Mouse (Mus musculus) neural tube, embryonic 14.5 days (tissue): Measurements from ENCODE around the gene Itfg2. TPM values are rescaled to one million over a fixed set of nuclear protein-coding genes. Genes with fewer than 3 reads are reported as not detected.
"Not testable (repeated sequence)": the region's sequence is repeated elsewhere in the genome, so short reads cannot be mapped to it uniquely, and the experiment has no call there.

ENCODE experiments used
- ATAC-seq: fragments of 200-750 bp; cut with Nextera tagmentation; 2 replicates; pipeline ENCODE4 v1.8.0; 2017; ENCODE audit warnings: low read depth, mild to moderate bottlenecking, moderate TSS enrichment, moderate library complexity
- H3K27ac ChIP-seq: fragments of 300-500 bp; sonication (generic); 2 replicates; pipeline ENCODE4 v1.5.1; 2014; ENCODE audit warnings: low read depth, mild to moderate bottlenecking, control low read depth, low read length, moderate library complexity, mixed read lengths
- H3K27me3 ChIP-seq: fragments of 300-500 bp; sonication (generic); 2 replicates; pipeline ENCODE4 v1.6.1; 2014; ENCODE audit warnings: low read length; ENCODE audit not compliant: control insufficient read depth, insufficient read depth
- H3K36me3 ChIP-seq: fragments of 300-500 bp; sonication (generic); 2 replicates; pipeline ENCODE4 v1.6.1; 2014; ENCODE audit warnings: low read length, mixed read lengths; ENCODE audit not compliant: control insufficient read depth, insufficient read depth
- H3K4me1 ChIP-seq: fragments of 300-500 bp; sonication (generic); 2 replicates; pipeline ENCODE4 v1.6.1; 2014; ENCODE audit warnings: low read length; ENCODE audit not compliant: control insufficient read depth, insufficient read depth
- H3K4me2 ChIP-seq: fragments of 300-500 bp; sonication (generic); 2 replicates; pipeline ENCODE4 v1.6.1; 2014; ENCODE audit warnings: mild to moderate bottlenecking, low read depth, low read length, control low read depth
- H3K4me3 ChIP-seq: fragments of 300-500 bp; sonication (generic); 2 replicates; pipeline ENCODE4 v1.5.1; 2014; ENCODE audit warnings: low read depth, low read length, control low read depth, mixed read lengths
- H3K9ac ChIP-seq: fragments of 300-500 bp; sonication (generic); replicated peaks from 2 replicates; pipeline ENCODE4 v1.6.1; 2014; ENCODE audit warnings: low read depth, mild to moderate bottlenecking, control low read depth, low read length, mixed read lengths
- H3K9me3 ChIP-seq: fragments of 300-500 bp; sonication (generic); 2 replicates; pipeline ENCODE4 v1.6.1; 2016; ENCODE audit warnings: low read length; ENCODE audit not compliant: control insufficient read depth
- WGBS: fragments of 180-500 bp; shearing (Covaris S2); extraction: QIAGEN DNeasy Blood & Tissue Kit; methylation state at CpG from one replicate; pipeline ENCODE4 v1.1.7; 2014; 5-methylcytosine and 5-hydroxymethylcytosine counted together
- polyA plus RNA-seq: library from polyadenylated mRNA; unstranded; fragments of >200 nt; fragmentation: Nextera tagmentation; extraction: Ambion mirVana; gene quantifications from 2 replicates; pipeline ENCODE4 v1.2.1, GENCODE M21; 2014

Itfg2 gene
- polyA plus RNA-seq, 1 experiment from 2014 or later, result 45.9 TPM

GRCm38 (mm10) chr6:128380594-128381167 is 44.0 kb downstream of the Itfg2 start:
- H3K4me1 ChIP-seq, H3K27ac ChIP-seq, H3K4me3 ChIP-seq, H3K9me3 ChIP-seq, ATAC-seq, H3K9ac ChIP-seq, H3K36me3 ChIP-seq, H3K4me2 ChIP-seq, H3K27me3 ChIP-seq: not testable (repeated sequence)
- WGBS, result 86% methylated on average over 1 of the region's 1 CpGs

GRCm38 (mm10) chr6:128379636-128380035 is 45.1 kb downstream of the Itfg2 start:
- Histone ChIP-seq H3K9ac (no peak overlapping the region), H3K36me3 (no peaks in the 10 kb centered on the region), H3K9me3 (no peaks in the 10 kb centered on the region), H3K4me2 (no peak overlapping the region), H3K27me3 (no peaks in the 10 kb centered on the region), H3K4me3 (no peak overlapping the region), H3K4me1 (no peaks in the 10 kb centered on the region), H3K27ac (no peak overlapping the region)
- WGBS, result 89% methylated on average over 16 of the region's 16 CpGs
- ATAC-seq, result no peak

GRCm38 (mm10) chr6:128376371-128377085 is 48.2 kb downstream of the Itfg2 start:
- H3K36me3 ChIP-seq, result no peaks in the 10 kb centered on the region
- no peak overlapping the region for H3K4me3 ChIP-seq
- WGBS, result 92% methylated on average over 17 of the region's 17 CpGs
- no peak overlapping the region for H3K27ac ChIP-seq
- ATAC-seq, result no peak
- H3K9ac ChIP-seq, result no peak overlapping the region
- H3K4me1 ChIP-seq, result no peaks in the 10 kb centered on the region
- no peaks in the 10 kb centered on the region for H3K27me3 ChIP-seq
- no peaks in the 10 kb centered on the region for H3K9me3 ChIP-seq
- no peak overlapping the region for H3K4me2 ChIP-seq

GRCm38 (mm10) chr6:128375192-128375591 is 49.5 kb downstream of the Itfg2 start, which contains the start of the genes Tex52 and Gm44596:
Gene Tex52 (plus strand): TSS chr6:128375456.
Gene Gm44596 (plus strand): TSS chr6:128375503.
- Histone ChIP-seq H3K9ac (no peak within 1 kb of the TSS), H3K4me3 (no peak within 1 kb of the TSS), H3K36me3 (no peaks in the 10 kb centered on the region), H3K9me3 (no peaks in the 10 kb centered on the region), H3K4me2 (no peak within 1 kb of the TSS), H3K4me1 (no peaks in the 10 kb centered on the region), H3K27me3 (no peaks in the 10 kb centered on the region), H3K27ac (no peak within 1 kb of the TSS)
- ATAC-seq, result peak; percentile 63; the same call in 1 of the 2 replicates
- 30% methylated on average over 6 of the region's 6 CpGs for WGBS

- Histone ChIP-seq H3K4me2 (no peak overlapping the region), H3K4me3 (no peak overlapping the region)
- WGBS, result 97% methylated on average over 5 of the region's 5 CpGs
Observed at GRCm38 (mm10) chr6:128370040-128370439, 54.7 kb downstream of the Itfg2 start.

GRCm38 (mm10) chr6:128366466-128366865 is 58.3 kb downstream of the Itfg2 start:
- ATAC-seq, result no peak
- Histone ChIP-seq H3K4me3 (no peak overlapping the region), H3K4me2 (no peak overlapping the region), H3K9ac (no peak overlapping the region), H3K27me3 (no peaks in the 10 kb centered on the region), H3K9me3 (no peaks in the 10 kb centered on the region), H3K36me3 (no peaks in the 10 kb centered on the region), H3K4me1 (peaks cover 7% of the 10 kb centered on the region), H3K27ac (no peak overlapping the region)
- whole genome bisulfite sequencing, result 94% methylated on average over 5 of the region's 5 CpGs

More at GRCm38 (mm10) chr6:128370040-128370439, 54.7 kb downstream of the Itfg2 start:
- no peaks in the 10 kb centered on the region for H3K9me3 ChIP-seq
- ATAC-seq, result no peak
- no peak overlapping the region for H3K9ac ChIP-seq
- no peaks in the 10 kb centered on the region for H3K27me3 ChIP-seq
- no peaks in the 10 kb centered on the region for H3K36me3 ChIP-seq
- H3K27ac ChIP-seq, result no peak overlapping the region
- H3K4me1 ChIP-seq, result no peaks in the 10 kb centered on the region

GRCm38 (mm10) chr6:128364721-128365120 is 60.0 kb downstream of the Itfg2 start:
- peaks cover 13% of the 10 kb centered on the region for H3K4me1 ChIP-seq
- no peak overlapping the region for H3K9ac ChIP-seq
- H3K27me3 ChIP-seq, result no peaks in the 10 kb centered on the region
- H3K36me3 ChIP-seq, result no peaks in the 10 kb centered on the region
- WGBS, result 66% methylated on average over 6 of the region's 6 CpGs
- ATAC-seq, result no peak
- no peak overlapping the region for H3K4me3 ChIP-seq
- H3K4me2 ChIP-seq, result no peak overlapping the region
- no peak overlapping the region for H3K27ac ChIP-seq
- no peaks in the 10 kb centered on the region for H3K9me3 ChIP-seq

- H3K9ac ChIP-seq, result peak overlapping the region; percentile 78
- ATAC-seq, result peak; percentile 73
- H3K4me1 ChIP-seq, result peaks cover 13% of the 10 kb centered on the region
- 2% methylated on average over 42 of the region's 46 CpGs for WGBS
- peak overlapping the region; percentile 89 for H3K4me3 ChIP-seq
- H3K4me2 ChIP-seq, result peak overlapping the region; percentile 98
- H3K36me3 ChIP-seq, result no peaks in the 10 kb centered on the region
- H3K27ac ChIP-seq, result peak overlapping the region; percentile 86
- no peaks in the 10 kb centered on the region for H3K9me3 ChIP-seq
- no peaks in the 10 kb centered on the region for H3K27me3 ChIP-seq
Observed at GRCm38 (mm10) chr6:128363007-128363825, 61.5 kb downstream of the Itfg2 start.
